Mouse (Mus musculus): ENCODE results near the gene Kpna7.

- TF ChIP-seq POLR2A (IDR thresholded peaks at IDR 0.05; ENCODE audit: borderline replicate concordance, low read depth, low read length), result no peak
- TF ChIP-seq CTCF (IDR thresholded peaks at IDR 0.05; ENCODE audit: low read depth, low read length), result no peak
These were observed 34.6 kb upstream of the Kpna7 start for GRCm38 (mm10) chr5:145118461-145118860.
